ENCODE assay signal across 8 mouse cellular contexts in genomic region chr1:37299540-37300491, GRCm38 (mm10). TPM values are rescaled to one million over a fixed set of nuclear protein-coding genes. Genes with fewer than 3 reads are reported as not detected.
DNase-seq lines count a peak whose midpoint lies in the region; ATAC-seq lines count a peak whose summit lies in the region.

Gene Inpp4a (plus strand): TSS chr1:37299865.

- no peaks in the 10 kb centered on the region for H3K9me3 ChIP-seq in intestine, embryonic 14.5 days (ENCODE audit: control insufficient read depth, low read length)

- H3K4me1 ChIP-seq in intestine, embryonic 14.5 days (replicated peaks; ENCODE audit: control insufficient read depth, insufficient read depth, low read length), result peaks cover 7% of the 10 kb centered on the region; the same call in 1 of the 2 replicates

- peak within 1 kb of the TSS; percentile 48; the same call in 1 of the 2 replicates for H3K27ac ChIP-seq in intestine, embryonic 14.5 days (ENCODE audit: low read depth)

- WGBS in intestine, embryonic 14.5 days, result 1% methylated on average over 77 of the region's 77 CpGs

- ATAC-seq in intestine, embryonic 14.5 days (replicated peaks; ENCODE audit: low FRiP score, low TSS enrichment, low read depth), result peak; percentile 92

- DNase-seq in adrenal gland, adult 18-20 months (ENCODE audit: low spot score in 2 of 2), result peak; percentile 98
- peak; percentile 94 for DNase-seq in embryo, embryonic 11 days
- peak; percentile 93 for DNase-seq in gastrocnemius, postnatal 25 days
- peak; percentile 99 for DNase-seq in intestine, embryonic 14.5 days (ENCODE audit: low spot score)
- DNase-seq in left cerebral cortex, postnatal 14 days (ENCODE audit: low spot score in 2 of 2), result peak; percentile 92
- peak; percentile 94 for DNase-seq in mesoderm, embryonic 11.5 days (ENCODE audit: low read depth, low spot score)
- peak; percentile 81 to 86 for DNase-seq in right cerebral cortex, postnatal 36 days (ENCODE audit: low spot score in 2 of 2)
- peak; percentile 94 for DNase-seq in yolk sac, embryonic 10.5 days (ENCODE audit: low spot score)

- intact Hi-C loops in left cerebral cortex, postnatal 14 days (cut with DNase I), result loop anchor here (5.0 kb wide), 2 partner anchors 52 to 72 kb away; no protein-coding TSS in a partner anchor

- no peaks in the 10 kb centered on the region for H3K36me3 ChIP-seq in intestine, embryonic 14.5 days (ENCODE audit: control insufficient read depth, insufficient read depth, low read length)

- peak within 1 kb of the TSS; percentile 79 for H3K4me3 ChIP-seq in intestine, embryonic 14.5 days (ENCODE audit: low read depth, low read length)

- peak within 1 kb of the TSS; percentile 83 for H3K9ac ChIP-seq in intestine, embryonic 14.5 days (ENCODE audit: low read length)

- H3K4me2 ChIP-seq in intestine, embryonic 14.5 days (ENCODE audit: low read length), result peak within 1 kb of the TSS; percentile 65

- H3K27me3 ChIP-seq in intestine, embryonic 14.5 days (replicated peaks; ENCODE audit: control insufficient read depth, insufficient read depth, low read length), result no peaks in the 10 kb centered on the region

RNA-seq across cellular contexts. Expression of gene Inpp4a, which starts in this region (rescaled TPM):
- 10 to 100 TPM; 21.4 to 24.6 TPM for total RNA-seq in adrenal gland, adult 18-20 months (2021)
- 10 to 100 TPM; 14.2 to 14.3 TPM for total RNA-seq in gastrocnemius, postnatal 25 days (2021)
- 14.1 and 16.2 TPM in 2 replicates for polyA plus RNA-seq in intestine, embryonic 14.5 days (2014; fragmentation: Nextera tagmentation; extraction: Ambion mirVana)
- 100 to 1,000 TPM; 151 to 152 TPM for total RNA-seq in left cerebral cortex, postnatal 14 days (2021)

Comparison
In these comparisons a context has a peak if more than half of its experiments do, and no peak if none do; other contexts are left out.
1. Peak in every context shown above with its lines: DNase-seq, ATAC-seq, H3K4me3 ChIP-seq and H3K27ac ChIP-seq.
2. RNA of gene Inpp4a (total RNA-seq): 151 to 152 TPM in left cerebral cortex, postnatal 14 days; 21.4 to 24.6 TPM in adrenal gland, adult 18-20 months and 14.2 to 14.3 TPM in gastrocnemius, postnatal 25 days; every median in the first group is over 4 times any median in the second.